Mouse (Mus musculus) intestine, postnatal 0 days (tissue): ENCODE measurements around the gene Rack1. TPM values are rescaled to one million over a fixed set of nuclear protein-coding genes. Genes with fewer than 3 reads are reported as not detected.

Experiments used
- ATAC-seq: fragments of 200-750 bp; cut with Nextera tagmentation; 2 replicates; pipeline ENCODE4 v1.8.0; 2017; ENCODE audit warnings: mild to moderate bottlenecking, moderate TSS enrichment, moderate library complexity
- H3K27ac ChIP-seq: fragments of 300-500 bp; sonication (generic); 2 replicates; pipeline ENCODE4 v1.5.1; 2014; ENCODE audit warnings: mild to moderate bottlenecking, low read depth, low read length, moderate library complexity
- H3K27me3 ChIP-seq: fragments of 300-500 bp; sonication (generic); replicated peaks from 2 replicates; pipeline ENCODE4 v1.6.1; 2014; ENCODE audit warnings: low read length, mixed read lengths; ENCODE audit not compliant: control insufficient read depth, insufficient read depth
- H3K36me3 ChIP-seq: fragments of 300-500 bp; sonication (generic); 2 replicates; pipeline ENCODE4 v1.6.1; 2014; ENCODE audit warnings: mild to moderate bottlenecking, moderate library complexity; ENCODE audit not compliant: control insufficient read depth, insufficient read depth
- H3K4me1 ChIP-seq: fragments of 300-500 bp; sonication (generic); replicated peaks from 2 replicates; pipeline ENCODE4 v1.6.1; 2014; ENCODE audit warnings: antibody characterized with exemption, low read length, mixed read lengths; ENCODE audit not compliant: control insufficient read depth, insufficient read depth
- H3K4me2 ChIP-seq: fragments of 300-500 bp; sonication (generic); replicated peaks from 2 replicates; pipeline ENCODE4 v1.6.1; 2014; ENCODE audit warnings: low read depth, mild to moderate bottlenecking, moderate library complexity
- H3K4me3 ChIP-seq: fragments of 300-500 bp; sonication (generic); 2 replicates; pipeline ENCODE4 v1.5.1; 2014; ENCODE audit warnings: low read depth, low read length
- H3K9ac ChIP-seq: fragments of 300-500 bp; sonication (generic); 2 replicates; pipeline ENCODE4 v1.6.1; 2014; ENCODE audit warnings: mild to moderate bottlenecking, low read depth, low read length
- H3K9me3 ChIP-seq: fragments of 300-500 bp; sonication (generic); 2 replicates; pipeline ENCODE4 v1.6.1; 2016; ENCODE audit warnings: mixed run types; ENCODE audit not compliant: control insufficient read depth
- CTCF ChIP-seq: sonication (generic); IDR thresholded peaks from 2 replicates; pipeline ENCODE4 v1.5.1; 2016; ENCODE audit warnings: low read depth, mild to moderate bottlenecking, control low read depth, antibody characterized with exemption, moderate library complexity
- WGBS: fragments of 180-500 bp; shearing (Covaris S2); extraction: QIAGEN DNeasy Blood & Tissue Kit; methylation state at CpG from one replicate; pipeline ENCODE4 v1.1.7; 2014; 5-methylcytosine and 5-hydroxymethylcytosine counted together
- polyA plus RNA-seq: library from polyadenylated mRNA; unstranded; fragments of >200 nt; fragmentation: Nextera tagmentation; extraction: Ambion mirVana; gene quantifications from 2 replicates; pipeline ENCODE4 v1.2.1, GENCODE M21; 2015

Gene Rack1
- polyA plus RNA-seq, 1 experiment from 2014 or later: 435 TPM

DNA sequence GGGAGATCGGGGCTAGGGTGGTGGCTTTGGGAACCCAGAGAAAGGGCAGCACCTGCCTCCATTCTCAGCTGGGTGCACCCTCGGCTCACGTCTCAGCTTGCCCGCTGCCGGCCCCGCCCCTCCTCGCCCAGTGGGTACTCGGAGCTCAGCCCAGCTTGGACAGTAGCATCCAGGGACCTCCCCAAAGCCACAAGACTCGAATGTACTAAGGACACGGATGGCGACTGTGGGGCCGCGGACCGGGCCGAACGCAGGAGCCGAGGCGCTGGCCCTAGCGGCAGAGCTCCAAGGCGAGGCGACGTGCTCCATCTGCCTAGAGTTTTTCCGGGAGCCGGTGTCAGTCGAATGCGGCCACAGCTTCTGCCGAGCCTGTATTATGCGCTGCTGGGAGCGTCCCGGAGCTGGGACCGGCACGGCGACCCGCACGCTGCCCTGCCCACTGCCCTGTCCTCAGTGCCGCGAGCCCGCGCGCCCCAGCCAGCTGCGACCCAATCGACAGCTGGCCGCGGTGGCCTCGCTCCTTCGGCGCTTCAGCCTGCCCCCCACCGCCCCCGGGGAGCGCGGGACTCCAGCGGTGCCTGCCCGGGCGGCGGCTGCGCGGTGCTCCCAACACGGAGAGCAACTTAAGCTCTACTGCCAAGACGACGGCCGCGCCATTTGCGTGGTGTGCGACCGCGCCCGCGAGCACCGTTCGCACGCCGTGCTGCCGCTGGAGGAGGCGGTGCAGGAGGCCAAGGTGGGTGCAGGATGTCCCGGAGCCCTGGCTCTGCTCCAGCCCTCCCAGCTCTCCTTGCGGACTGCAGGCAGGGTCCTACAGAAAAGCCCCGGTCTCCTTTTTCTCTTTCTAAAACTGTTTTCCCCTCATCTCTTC, 37.4 kb downstream of the Rack1 start:
- peak overlapping the region; percentile 75 for H3K9ac ChIP-seq
- H3K4me2 ChIP-seq: peak overlapping the region; percentile 98
- H3K36me3 ChIP-seq: no peaks in the 10 kb centered on the region
- H3K27ac ChIP-seq: peak overlapping the region; percentile 68; the same call in 1 of the 2 replicates
- peak overlapping the region; percentile 79 for H3K4me3 ChIP-seq
- H3K27me3 ChIP-seq: no peaks in the 10 kb centered on the region
- WGBS: under 1% methylated on average over 76 of the region's 77 CpGs
- peaks cover 4% of the 10 kb centered on the region; the same call in 1 of the 2 replicates for H3K4me1 ChIP-seq
- no peak for TF ChIP-seq CTCF
- ATAC-seq: peak; percentile 34
- no peaks in the 10 kb centered on the region for H3K9me3 ChIP-seq

DNA sequence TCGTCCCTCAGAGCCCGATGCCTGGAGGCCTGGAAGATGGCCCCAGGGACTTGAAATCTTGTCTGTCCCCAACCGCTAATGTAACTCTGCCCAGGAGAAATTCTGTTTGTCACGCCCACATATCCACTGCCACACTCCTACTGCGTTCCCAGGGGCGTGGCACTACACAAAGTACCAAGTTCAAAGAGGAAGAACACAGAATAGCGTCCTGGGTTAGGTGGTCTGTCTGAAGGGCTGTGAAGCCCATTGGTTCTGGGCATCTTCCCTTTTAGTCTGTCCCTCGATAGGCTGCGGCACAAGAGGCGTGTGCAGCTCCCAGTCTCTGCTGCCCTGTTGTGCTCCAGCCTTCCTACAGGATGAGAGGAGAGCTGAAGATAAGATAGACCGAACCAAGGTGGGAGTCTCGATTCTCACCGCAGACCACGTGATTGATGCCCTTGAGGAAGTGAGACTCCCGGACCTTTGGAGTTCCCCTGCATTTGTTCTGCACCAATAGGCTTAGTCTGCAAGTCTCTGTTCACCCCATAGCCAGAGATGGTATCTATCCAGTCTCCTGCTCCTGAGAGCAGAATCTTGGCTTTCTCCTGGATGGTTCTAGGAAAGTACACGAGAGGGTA, 38.2 kb downstream of the Rack1 start:
- Histone ChIP-seq H3K9ac (peak overlapping the region; percentile 75), H3K4me3 (peak overlapping the region; percentile 79), H3K27me3 (no peaks in the 10 kb centered on the region), H3K4me2 (peak overlapping the region; percentile 98), H3K4me1 (peaks cover 4% of the 10 kb centered on the region; the same call in 1 of the 2 replicates), H3K36me3 (no peaks in the 10 kb centered on the region), H3K9me3 (no peaks in the 10 kb centered on the region), H3K27ac (no peak overlapping the region)
- TF ChIP-seq CTCF: no peak
- WGBS: under 1% methylated on average over 16 of the region's 16 CpGs
- peak; percentile 52 for ATAC-seq

DNA sequence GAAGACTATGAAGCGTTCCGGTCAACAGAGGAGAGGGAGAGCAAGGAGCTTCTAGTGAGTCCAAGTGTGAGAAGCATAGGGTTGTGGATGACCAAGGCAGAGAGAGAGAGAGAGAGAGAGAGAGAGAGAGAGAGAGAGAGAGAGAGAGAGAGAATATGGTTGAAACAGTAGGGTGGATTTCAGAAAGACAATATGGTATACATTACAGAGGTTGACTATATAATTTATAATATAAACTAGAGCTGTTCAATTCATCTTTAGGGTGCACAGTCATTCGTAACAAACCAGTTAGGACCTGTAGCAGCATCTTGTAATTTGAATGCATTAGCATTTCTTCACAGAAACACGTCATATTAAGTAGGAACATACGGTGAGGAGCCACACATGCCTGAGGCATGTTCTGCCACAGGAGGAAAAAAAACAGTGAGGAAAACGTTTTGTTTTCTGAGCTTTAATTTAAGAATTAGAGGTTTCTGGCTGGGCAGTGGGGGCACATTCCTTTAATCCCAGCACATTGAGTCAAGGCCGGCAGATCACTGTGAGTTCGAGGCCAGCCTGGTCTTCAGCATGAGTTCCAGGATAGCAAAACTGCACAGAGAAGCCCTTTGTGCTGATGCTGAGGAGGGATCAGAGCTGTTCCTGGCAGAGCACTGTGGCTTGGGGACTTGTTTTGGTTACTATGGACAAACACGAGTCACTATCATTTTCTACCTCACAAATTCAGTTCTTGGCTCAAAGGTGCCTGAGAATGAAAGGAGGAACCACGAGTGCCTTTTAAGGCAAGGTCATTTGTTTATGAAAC, 38.9 kb downstream of the Rack1 start:
- no peaks in the 10 kb centered on the region for H3K27me3 ChIP-seq
- H3K27ac ChIP-seq: no peak overlapping the region
- ATAC-seq: no peak
- H3K4me2 ChIP-seq: peak overlapping the region; percentile 98; the same call in 1 of the 2 replicates
- peaks cover 4% of the 10 kb centered on the region; the same call in 1 of the 2 replicates for H3K4me1 ChIP-seq
- H3K36me3 ChIP-seq: no peaks in the 10 kb centered on the region
- 83% methylated on average over 10 of the region's 10 CpGs for WGBS
- H3K4me3 ChIP-seq: no peak overlapping the region
- TF ChIP-seq CTCF: no peak
- H3K9ac ChIP-seq: no peak overlapping the region
- H3K9me3 ChIP-seq: no peaks in the 10 kb centered on the region

DNA sequence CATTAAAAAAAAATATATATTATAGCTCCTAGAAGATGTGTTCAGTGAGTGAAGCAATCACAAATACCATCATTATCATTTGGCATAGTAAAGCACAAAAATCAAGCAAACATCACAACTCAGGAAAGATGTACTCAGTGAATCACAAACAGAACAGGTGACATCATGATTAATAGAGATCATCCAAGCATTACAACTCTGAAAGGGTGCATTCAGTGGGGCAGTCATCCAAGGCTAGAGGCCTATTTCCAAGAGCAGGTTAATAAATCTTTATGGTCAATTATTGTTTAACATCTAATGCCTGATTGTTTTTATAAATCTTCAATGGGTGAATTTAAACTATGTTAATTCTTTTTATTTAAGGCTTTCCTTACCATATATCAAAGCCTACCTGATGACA, 40.7 kb downstream of the Rack1 start:
- TF ChIP-seq CTCF: no peak
- Histone ChIP-seq H3K27ac (no peak overlapping the region), H3K4me1 (peaks cover 4% of the 10 kb centered on the region; the same call in 1 of the 2 replicates), H3K4me3 (no peak overlapping the region), H3K9ac (no peak overlapping the region), H3K9me3 (no peaks in the 10 kb centered on the region), H3K36me3 (no peaks in the 10 kb centered on the region), H3K27me3 (no peaks in the 10 kb centered on the region), H3K4me2 (no peak overlapping the region)
- ATAC-seq: no peak

DNA sequence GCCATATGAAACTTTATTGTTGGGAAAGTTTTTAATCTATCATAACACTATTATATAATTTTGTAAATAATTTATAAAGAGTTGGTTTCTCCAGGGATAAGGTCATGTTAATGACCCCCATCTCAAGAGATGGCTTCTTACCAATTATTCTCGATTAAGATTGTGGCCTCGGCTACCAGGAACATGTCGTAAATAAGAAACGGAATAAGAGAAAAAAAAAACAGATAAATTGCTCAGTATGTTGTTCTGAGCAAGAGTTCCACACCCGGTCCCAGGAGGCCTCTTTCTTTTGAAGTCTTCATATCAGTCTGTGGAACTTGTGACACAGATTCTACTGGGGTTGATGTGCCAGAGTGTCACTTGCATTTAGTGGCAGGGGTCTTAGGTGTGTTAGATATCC, 41.1 kb downstream of the Rack1 start:
- no peak for TF ChIP-seq CTCF
- no peak overlapping the region for H3K4me2 ChIP-seq
- H3K9me3 ChIP-seq: no peaks in the 10 kb centered on the region
- H3K4me1 ChIP-seq: peaks cover 4% of the 10 kb centered on the region; the same call in 1 of the 2 replicates
- H3K27ac ChIP-seq: no peak overlapping the region
- H3K36me3 ChIP-seq: no peaks in the 10 kb centered on the region
- no peak for ATAC-seq
- no peak overlapping the region for H3K4me3 ChIP-seq
- H3K9ac ChIP-seq: no peak overlapping the region
- 67% methylated on average over 5 of the region's 5 CpGs for WGBS
- H3K27me3 ChIP-seq: no peaks in the 10 kb centered on the region

DNA sequence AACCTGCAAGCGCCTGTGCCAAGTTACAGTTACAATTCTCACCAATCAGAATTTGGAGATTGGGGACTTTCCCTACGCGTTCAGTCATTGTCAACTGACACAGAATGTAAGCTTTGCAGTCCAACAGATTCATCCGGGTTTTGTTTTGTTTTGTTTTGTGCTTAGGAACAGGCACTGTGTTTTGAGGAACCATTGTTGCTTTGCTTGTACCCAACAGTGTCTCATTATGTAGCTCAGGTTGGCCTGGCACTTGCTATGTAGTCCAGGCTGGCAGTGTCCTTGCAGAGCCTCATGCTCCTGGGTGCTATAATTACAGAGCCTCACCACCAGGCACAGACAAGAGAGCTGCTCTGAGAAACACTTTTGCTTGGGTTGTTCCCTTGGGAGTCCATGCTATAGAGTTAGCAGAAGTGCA, 42.3 kb downstream of the Rack1 start:
- H3K4me3 ChIP-seq: no peak overlapping the region
- H3K4me1 ChIP-seq: 0 out of 2 replicates have a peak, but pooled peaks cover 4% of the 10 kb centered on the region
- WGBS: 81% methylated on average over 4 of the region's 4 CpGs
- no peak overlapping the region for H3K27ac ChIP-seq
- H3K4me2 ChIP-seq: no peak overlapping the region
- TF ChIP-seq CTCF: no peak
- ATAC-seq: no peak
- no peaks in the 10 kb centered on the region for H3K36me3 ChIP-seq
- no peaks in the 10 kb centered on the region for H3K27me3 ChIP-seq
- no peak overlapping the region for H3K9ac ChIP-seq
- H3K9me3 ChIP-seq: no peaks in the 10 kb centered on the region
